Mouse (Mus musculus): ENCODE results near the gene Rassf3. TPM values are rescaled to one million over a fixed set of nuclear protein-coding genes. Genes with fewer than 3 reads are reported as not detected.
A peak's percentile ranks its signal among the peaks of the same experiment; 100 is the strongest.

Rassf3 gene
- polyA plus RNA-seq, 1 experiment from 2014 or later, result 16.4 TPM

DNA sequence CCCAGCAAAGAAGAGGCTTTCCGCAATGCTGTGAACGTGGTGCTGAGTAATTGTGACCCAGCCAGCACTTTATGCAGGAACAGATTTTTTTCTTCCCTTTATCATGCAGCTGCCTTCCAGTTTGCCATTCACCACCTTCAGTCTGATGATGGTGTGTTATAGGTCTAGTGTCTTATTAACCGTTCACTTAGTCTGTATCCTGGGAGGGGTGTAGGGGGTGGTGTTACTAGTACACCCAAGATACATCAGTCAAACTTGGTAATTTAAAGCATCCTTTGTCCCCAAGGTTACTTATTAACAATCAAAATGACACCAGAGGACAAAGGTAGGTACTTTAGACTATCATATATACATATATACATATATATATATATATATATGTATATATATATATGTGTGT lies 51.7 kb downstream of the Rassf3 start:
- no peak for DNase-seq
- H3K27me3 ChIP-seq (ENCODE audit: insufficient read depth, low read length), result no peaks in the 10 kb centered on the region

DNA sequence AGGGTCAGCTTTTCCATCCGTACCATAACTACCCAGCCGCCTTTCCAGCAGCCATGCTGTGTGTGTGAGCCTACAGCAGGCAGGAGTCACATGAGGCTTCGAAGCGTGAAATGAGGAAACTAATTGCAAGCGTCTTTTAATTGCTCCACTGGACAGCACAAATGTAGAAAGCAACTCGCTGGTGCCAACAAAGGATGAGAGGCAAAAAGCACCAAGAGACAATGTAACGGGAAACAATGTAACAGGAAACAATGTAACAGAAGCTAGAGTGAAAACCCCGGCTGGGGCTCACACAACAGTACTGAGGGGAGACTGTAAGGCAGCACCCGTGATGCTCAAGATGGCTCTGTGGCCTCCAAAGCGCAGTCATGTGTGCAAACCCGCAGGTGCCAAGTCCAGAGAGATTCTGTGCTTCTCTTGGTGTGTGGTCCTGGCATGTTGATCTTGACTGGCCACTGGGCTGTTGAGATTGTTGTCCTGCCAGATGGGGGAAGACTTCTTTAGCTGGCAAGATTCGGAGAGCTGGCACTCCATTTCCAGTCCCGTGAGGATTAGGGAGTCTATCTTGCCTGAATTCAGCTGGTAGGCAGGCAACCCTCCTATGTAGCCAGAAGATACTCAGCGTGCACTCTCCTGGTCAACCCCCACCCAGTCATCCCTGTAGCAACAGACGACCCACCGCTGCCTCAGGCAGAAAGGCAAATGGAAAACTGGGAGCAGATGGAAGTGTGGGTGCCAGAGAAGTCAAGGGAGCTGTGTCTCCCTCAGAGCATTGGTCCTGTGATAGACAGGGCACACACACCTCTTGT lies 52.4 kb downstream of the Rassf3 start:
- H3K4me3 ChIP-seq (ENCODE audit: low read depth, low read length), result no peak overlapping the region
- H3K36me3 ChIP-seq (replicated peaks; ENCODE audit: insufficient read depth, low read length), result no peaks in the 10 kb centered on the region; the same call in 1 of the 2 replicates
- no peak overlapping the region for H3K4me2 ChIP-seq (ENCODE audit: low read depth, low read length)
- no peak overlapping the region for H3K9ac ChIP-seq (replicated peaks)
- TF ChIP-seq EP300 (IDR thresholded peaks at IDR 0.05; ENCODE audit: low read depth), result no peak
- TF ChIP-seq CTCF (IDR thresholded peaks at IDR 0.05; ENCODE audit: low read depth), result no peak
- H3K4me1 ChIP-seq (ENCODE audit: insufficient read depth), result peaks cover 49% of the 10 kb centered on the region
- H3K27me3 ChIP-seq (ENCODE audit: insufficient read depth, low read length), result no peaks in the 10 kb centered on the region
- no peaks in the 10 kb centered on the region for H3K9me3 ChIP-seq (ENCODE audit: low read length)
- H3K27ac ChIP-seq (ENCODE audit: low read depth), result no peak overlapping the region
- 72% methylated on average over 16 of the region's 16 CpGs for WGBS (ENCODE audit: insufficient replicate concordance)
- DNase-seq (no peak), ATAC-seq (no peak)

More for the DNA sequence above, 51.7 kb downstream of the Rassf3 start:
- H3K9me3 ChIP-seq (ENCODE audit: low read length), result no peaks in the 10 kb centered on the region
- no peak overlapping the region for H3K9ac ChIP-seq (replicated peaks)
- H3K4me1 ChIP-seq (ENCODE audit: insufficient read depth), result peaks cover 47% of the 10 kb centered on the region
- 61% methylated on average over 3 of the region's 3 CpGs for WGBS (ENCODE audit: insufficient replicate concordance)
- H3K4me2 ChIP-seq (ENCODE audit: low read depth, low read length), result no peak overlapping the region
- no peak for TF ChIP-seq CTCF (IDR thresholded peaks at IDR 0.05; ENCODE audit: low read depth)
- no peak for TF ChIP-seq EP300 (IDR thresholded peaks at IDR 0.05; ENCODE audit: low read depth)
- no peak overlapping the region for H3K4me3 ChIP-seq (ENCODE audit: low read depth, low read length)
- H3K27ac ChIP-seq (ENCODE audit: low read depth), result no peak overlapping the region
- H3K36me3 ChIP-seq (replicated peaks; ENCODE audit: insufficient read depth, low read length), result no peaks in the 10 kb centered on the region; the same call in 1 of the 2 replicates
- no peak for ATAC-seq

DNA sequence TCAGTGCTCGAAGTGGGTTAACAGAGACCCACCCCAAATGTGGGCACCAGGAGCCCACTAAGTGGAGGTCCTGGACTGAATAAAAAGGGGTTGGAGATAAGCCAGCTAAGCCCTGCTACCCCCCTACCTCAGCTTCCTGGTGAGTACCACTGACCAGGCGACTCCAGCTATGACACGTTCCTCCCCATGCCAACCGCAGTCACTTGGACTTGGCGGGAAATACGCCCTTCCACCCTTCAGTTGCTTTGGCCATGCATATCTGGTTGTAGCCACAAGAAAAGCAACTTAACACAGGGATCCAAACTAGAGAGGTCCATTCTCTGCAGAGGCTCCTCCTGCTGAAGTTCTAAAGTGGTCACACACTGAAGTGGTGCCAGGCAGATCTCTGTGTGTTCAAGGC lies 53.9 kb downstream of the Rassf3 start:
- Histone ChIP-seq H3K36me3 (replicated peaks; ENCODE audit: insufficient read depth, low read length) (peaks cover 3% of the 10 kb centered on the region), H3K9me3 (ENCODE audit: low read length) (no peaks in the 10 kb centered on the region), H3K4me2 (ENCODE audit: low read depth, low read length) (no peak overlapping the region), H3K27ac (ENCODE audit: low read depth) (no peak overlapping the region), H3K4me3 (ENCODE audit: low read depth, low read length) (no peak overlapping the region), H3K9ac (replicated peaks) (no peak overlapping the region), H3K27me3 (ENCODE audit: insufficient read depth, low read length) (no peaks in the 10 kb centered on the region), H3K4me1 (ENCODE audit: insufficient read depth) (peaks cover 44% of the 10 kb centered on the region)
- ATAC-seq, result no peak
- 77% methylated on average over 6 of the region's 6 CpGs for WGBS (ENCODE audit: insufficient replicate concordance)
- no peak for TF ChIP-seq CTCF (IDR thresholded peaks at IDR 0.05; ENCODE audit: low read depth)
- TF ChIP-seq EP300 (IDR thresholded peaks at IDR 0.05; ENCODE audit: low read depth), result no peak
- no peak for DNase-seq

DNA sequence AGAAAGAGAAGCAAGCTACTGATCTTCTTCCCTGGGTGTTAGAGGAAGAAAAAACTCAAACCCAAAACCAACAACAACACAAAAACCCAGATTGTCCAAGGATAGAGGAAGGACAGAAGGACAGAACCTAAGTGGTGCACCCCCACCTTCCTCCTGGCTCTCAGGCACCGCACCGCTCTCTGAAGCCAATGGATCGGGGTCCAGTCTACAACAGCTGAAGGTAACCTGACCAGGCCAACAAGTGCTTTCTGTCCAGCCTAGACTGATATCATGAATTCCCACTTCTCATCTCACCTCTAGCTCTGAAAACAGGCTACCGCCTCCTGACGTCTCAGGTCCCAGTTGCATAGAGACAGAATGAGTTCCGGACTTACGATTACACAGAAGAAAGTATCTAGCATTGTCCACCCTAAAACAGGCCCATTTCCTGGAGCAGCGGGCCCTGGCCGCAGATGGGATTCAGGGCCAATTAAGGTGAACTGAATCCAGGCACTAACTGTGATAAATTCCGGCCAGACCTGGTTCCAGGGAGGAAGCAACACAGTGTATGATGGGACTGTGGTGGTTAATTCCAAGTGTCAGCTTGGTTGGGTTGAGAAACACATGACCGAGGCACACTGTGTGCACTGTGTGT lies 54.4 kb downstream of the Rassf3 start:
- Histone ChIP-seq H3K9me3 (ENCODE audit: low read length) (no peaks in the 10 kb centered on the region), H3K27me3 (ENCODE audit: insufficient read depth, low read length) (no peaks in the 10 kb centered on the region), H3K36me3 (replicated peaks; ENCODE audit: insufficient read depth, low read length) (peaks cover 5% of the 10 kb centered on the region), H3K9ac (replicated peaks) (no peak overlapping the region), H3K4me1 (ENCODE audit: insufficient read depth) (peaks cover 40% of the 10 kb centered on the region), H3K27ac (ENCODE audit: low read depth) (no peak overlapping the region), H3K4me2 (ENCODE audit: low read depth, low read length) (no peak overlapping the region), H3K4me3 (ENCODE audit: low read depth, low read length) (no peak overlapping the region)
- 86% methylated on average over 11 of the region's 11 CpGs for WGBS (ENCODE audit: insufficient replicate concordance)
- TF ChIP-seq CTCF (IDR thresholded peaks at IDR 0.05; ENCODE audit: low read depth) (no peak), EP300 (IDR thresholded peaks at IDR 0.05; ENCODE audit: low read depth) (no peak)
- ATAC-seq (no peak), DNase-seq (no peak)

DNA sequence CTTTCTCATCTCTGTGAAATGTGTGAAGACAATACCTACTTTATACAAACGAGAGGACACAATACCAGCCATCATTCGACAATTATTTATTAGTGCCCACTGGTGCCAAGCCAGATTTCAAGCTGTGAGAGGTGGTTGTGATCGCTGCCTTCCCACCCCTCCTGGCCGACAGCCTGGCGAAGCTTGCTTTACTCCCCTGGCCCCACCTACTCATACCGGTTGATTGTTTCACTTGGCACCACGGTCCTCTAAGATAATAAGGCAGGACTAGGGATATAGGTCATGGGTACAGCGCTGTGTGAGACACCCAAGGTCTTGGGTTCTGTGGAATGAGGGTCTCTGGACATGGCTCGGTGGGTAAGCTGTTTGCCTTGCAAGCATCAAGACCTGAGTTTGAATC lies 55.1 kb downstream of the Rassf3 start:
- no peak for DNase-seq
- 74% methylated on average over 9 of the region's 9 CpGs for WGBS (ENCODE audit: insufficient replicate concordance)

DNA sequence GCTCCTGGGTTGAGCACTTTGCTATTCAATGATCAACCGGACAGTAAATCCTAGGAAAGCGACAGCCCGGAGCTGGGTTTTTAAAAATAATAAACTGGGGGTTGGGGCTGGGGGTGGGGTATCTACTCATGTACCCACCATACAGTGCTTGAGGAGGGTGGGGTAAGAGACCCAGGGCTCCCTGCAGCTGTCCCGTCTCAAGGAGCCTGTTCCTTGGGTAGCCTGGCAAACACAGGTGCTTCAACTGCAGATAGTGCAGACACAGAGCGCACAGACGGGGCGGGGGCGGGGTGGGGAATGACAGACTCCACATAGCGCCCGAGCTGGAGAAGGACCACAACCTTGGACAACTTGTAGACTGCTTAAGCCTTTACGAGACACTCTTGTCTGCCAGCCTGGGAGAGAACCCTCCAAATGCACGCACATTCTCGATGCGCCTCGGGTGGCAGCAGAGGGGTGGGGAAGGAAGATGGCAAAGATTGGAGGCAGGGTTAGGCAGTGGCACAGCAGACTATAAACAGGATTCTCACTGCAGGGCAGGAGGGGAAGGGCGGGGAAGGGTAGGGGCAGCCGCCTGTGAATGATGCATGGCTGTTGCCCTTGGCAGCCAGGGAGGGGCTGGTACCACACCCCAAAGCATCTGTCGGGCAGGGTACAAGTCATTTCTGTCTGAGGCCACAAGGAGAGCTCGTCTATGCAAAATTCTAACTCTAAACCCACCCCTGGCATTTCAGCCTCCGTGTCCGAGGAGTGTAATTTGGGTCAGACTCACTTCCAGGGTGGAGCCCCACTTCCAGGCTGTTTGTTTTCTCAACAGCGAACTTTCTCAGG lies 56.3 kb downstream of the Rassf3 start:
- H3K9ac ChIP-seq (replicated peaks), result no peak overlapping the region
- H3K9me3 ChIP-seq (ENCODE audit: low read length), result no peaks in the 10 kb centered on the region
- WGBS (ENCODE audit: insufficient replicate concordance), result 59% methylated on average over 22 of the region's 22 CpGs
- DNase-seq (peak; percentile 31), ATAC-seq (peak; percentile 76)
- no peak overlapping the region for H3K4me3 ChIP-seq (ENCODE audit: low read depth, low read length)
- no peak overlapping the region for H3K27ac ChIP-seq (ENCODE audit: low read depth)
- no peaks in the 10 kb centered on the region for H3K27me3 ChIP-seq (ENCODE audit: insufficient read depth, low read length)
- TF ChIP-seq CTCF (IDR thresholded peaks at IDR 0.05; ENCODE audit: low read depth) (0 out of 2 replicates have a peak, but pooled peaks have one; percentile 3), EP300 (IDR thresholded peaks at IDR 0.05; ENCODE audit: low read depth) (no peak)
- peaks cover 33% of the 10 kb centered on the region for H3K4me1 ChIP-seq (ENCODE audit: insufficient read depth)
- H3K4me2 ChIP-seq (ENCODE audit: low read depth, low read length), result no peak overlapping the region
- H3K36me3 ChIP-seq (replicated peaks; ENCODE audit: insufficient read depth, low read length), result peaks cover 18% of the 10 kb centered on the region

More for the DNA sequence above, 55.1 kb downstream of the Rassf3 start:
- Histone ChIP-seq H3K36me3 (replicated peaks; ENCODE audit: insufficient read depth, low read length) (peaks cover 9% of the 10 kb centered on the region), H3K4me1 (ENCODE audit: insufficient read depth) (peaks cover 36% of the 10 kb centered on the region), H3K27me3 (ENCODE audit: insufficient read depth, low read length) (no peaks in the 10 kb centered on the region), H3K4me3 (ENCODE audit: low read depth, low read length) (no peak overlapping the region), H3K9ac (replicated peaks) (no peak overlapping the region), H3K27ac (ENCODE audit: low read depth) (no peak overlapping the region), H3K4me2 (ENCODE audit: low read depth, low read length) (no peak overlapping the region), H3K9me3 (ENCODE audit: low read length) (no peaks in the 10 kb centered on the region)
- TF ChIP-seq CTCF (IDR thresholded peaks at IDR 0.05; ENCODE audit: low read depth) (no peak), EP300 (IDR thresholded peaks at IDR 0.05; ENCODE audit: low read depth) (no peak)
- ATAC-seq, result no peak
